Mouse (Mus musculus): ENCODE measurements around the gene Ganab.

DNA sequence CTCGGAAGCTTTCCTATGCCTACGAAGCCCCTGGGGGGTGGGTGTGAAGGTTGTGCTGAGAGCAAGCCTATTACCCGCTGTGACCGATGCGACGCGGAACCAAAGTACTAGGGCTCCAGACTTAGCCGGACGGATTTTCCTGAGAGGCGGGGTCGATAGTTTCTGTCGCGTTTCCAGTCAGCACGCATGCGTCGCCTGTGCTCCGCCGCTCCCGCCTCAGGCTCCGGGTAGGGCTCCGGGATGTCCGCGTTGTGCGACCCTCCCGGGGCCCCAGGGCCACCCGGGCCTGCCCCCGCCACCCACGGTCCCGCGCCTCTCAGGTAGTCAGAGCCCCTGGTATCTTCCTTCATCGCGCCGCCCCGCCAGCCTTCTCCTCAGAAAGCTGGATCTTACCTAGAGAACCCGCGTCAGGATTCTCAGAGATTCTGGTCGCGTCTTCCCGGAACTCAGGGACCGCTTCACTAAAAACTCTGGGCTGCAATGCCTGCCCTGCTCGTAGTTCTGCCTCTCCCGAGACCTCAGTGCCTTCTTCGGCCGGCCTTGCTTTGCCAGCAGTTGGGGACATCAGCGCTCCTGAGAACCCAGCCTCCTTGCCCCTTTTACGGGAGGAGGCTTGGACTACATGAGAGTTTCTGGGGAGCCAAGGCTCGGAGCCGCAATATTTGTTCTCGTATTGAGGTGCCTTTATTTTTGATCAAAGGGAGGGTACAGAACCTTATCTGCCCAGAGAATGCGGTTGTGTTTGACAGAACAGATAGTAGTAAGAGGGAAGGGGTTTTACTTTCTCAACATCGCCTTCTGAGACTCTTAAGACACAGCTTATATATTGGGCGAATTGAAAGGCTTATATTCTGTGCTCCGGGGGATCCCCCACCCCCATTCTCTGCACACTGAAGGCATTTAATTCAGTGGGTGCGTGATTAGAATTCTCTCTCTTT, 4.8 kb upstream of the Ganab start, which contains the start of gene Ints5:
- TF ChIP-seq CTCF (IDR thresholded peaks at IDR 0.05; ENCODE audit: borderline replicate concordance, insufficient read depth, low read length), result no peak
- TF ChIP-seq POLR2A (IDR thresholded peaks at IDR 0.05; ENCODE audit: low read depth, low read length), result peak; percentile 89
